Mouse (Mus musculus): ENCODE measurements at regions not wholly inside any gene's neighbourhood (a gene's known extent, or its start where the extent isn't known, plus 50 kb on each side); places are given as distances from the start of the nearest gene placed in this dataset.
A peak's percentile ranks its signal among the peaks of the same experiment; 100 is the strongest.

- DNase-seq, result no peak
These were observed 1588.7 kb upstream of the Got2 start for GRCm38 (mm10) chr8:97477098-97477457.

- DNase-seq, result no peak
These were observed 1588.2 kb upstream of the Got2 start for GRCm38 (mm10) chr8:97476430-97477097.

GRCm38 (mm10) chr8:97473326-97473725 is 1585.0 kb upstream of the Got2 start:
- DNase-seq, result no peak

GRCm38 (mm10) chr8:97461478-97461877 is 1573.1 kb upstream of the Got2 start:
- no peak for DNase-seq

- DNase-seq, result peak in 1 of 2 experiments; percentile 6
These were observed 1559.3 kb upstream of the Got2 start for GRCm38 (mm10) chr8:97447696-97448095.

- no peak for DNase-seq
These were observed 1553.1 kb upstream of the Got2 start for GRCm38 (mm10) chr8:97441483-97441882.

GRCm38 (mm10) chr8:97433584-97433983 is 1545.2 kb upstream of the Got2 start:
- no peak for DNase-seq

- DNase-seq, result no peak
These were observed 1543.1 kb upstream of the Got2 start for GRCm38 (mm10) chr8:97431467-97431866.

- no peak for DNase-seq
These were observed 1534.0 kb upstream of the Got2 start for GRCm38 (mm10) chr8:97422331-97422730.

- no peak for DNase-seq
These were observed 1526.4 kb upstream of the Got2 start for GRCm38 (mm10) chr8:97414742-97415141.

- no peak for DNase-seq
These were observed 1515.0 kb upstream of the Got2 start for GRCm38 (mm10) chr8:97403308-97403707.

- DNase-seq, result no peak
These were observed 1509.0 kb upstream of the Got2 start for GRCm38 (mm10) chr8:97397327-97397719.

- no peak for DNase-seq
These were observed 1508.4 kb upstream of the Got2 start for GRCm38 (mm10) chr8:97396634-97397326.

GRCm38 (mm10) chr8:97389651-97390050 is 1501.3 kb upstream of the Got2 start:
- no peak for DNase-seq

- no peak for DNase-seq
These were observed 1500.8 kb upstream of the Got2 start for GRCm38 (mm10) chr8:97389149-97389548.

- no peak for DNase-seq
These were observed 1486.8 kb upstream of the Got2 start for GRCm38 (mm10) chr8:97374911-97375771.

GRCm38 (mm10) chr8:97346630-97347029 is 1458.3 kb upstream of the Got2 start:
- DNase-seq, result no peak

- no peak for DNase-seq
These were observed 1427.2 kb upstream of the Got2 start for GRCm38 (mm10) chr8:97315497-97315896.

GRCm38 (mm10) chr8:97308304-97308703 is 1420.0 kb upstream of the Got2 start:
- no peak for DNase-seq

- no peak for DNase-seq
These were observed 1382.2 kb upstream of the Got2 start for GRCm38 (mm10) chr8:97270582-97270981.

GRCm38 (mm10) chr8:97260964-97261363 is 1372.6 kb upstream of the Got2 start:
- DNase-seq, result peak; percentile 16 to 20

- no peak for DNase-seq
These were observed 1365.8 kb upstream of the Got2 start for GRCm38 (mm10) chr8:97254169-97254568.

GRCm38 (mm10) chr8:97252232-97252631 is 1363.9 kb upstream of the Got2 start:
- DNase-seq, result no peak

GRCm38 (mm10) chr8:97251458-97251865 is 1363.1 kb upstream of the Got2 start:
- peak in 1 of 2 experiments; percentile 4 for DNase-seq
